Mouse (Mus musculus) adrenal gland, postnatal 10 days (tissue): ENCODE results near the gene Slc12a7. TPM values are rescaled to one million over a fixed set of nuclear protein-coding genes. Genes with fewer than 3 reads are reported as not detected.
"Not testable (repeated sequence)": the region's sequence is repeated elsewhere in the genome, so short reads cannot be mapped to it uniquely, and the experiment has no call there.

Experiments
- DNase-seq: peaks from one replicate; pipeline ENCODE4 v3.0.0; 2021; ENCODE audit warnings: mixed read lengths
- total RNA-seq, 2 experiments: library from RNA; stranded (reverse); gene quantifications; 2 replicates each; pipeline ENCODE4 v1.2.3; 2021

The Slc12a7 gene
- total RNA-seq, 2 experiments from 2014 or later, result 33.1 to 43.1 TPM

DNA sequence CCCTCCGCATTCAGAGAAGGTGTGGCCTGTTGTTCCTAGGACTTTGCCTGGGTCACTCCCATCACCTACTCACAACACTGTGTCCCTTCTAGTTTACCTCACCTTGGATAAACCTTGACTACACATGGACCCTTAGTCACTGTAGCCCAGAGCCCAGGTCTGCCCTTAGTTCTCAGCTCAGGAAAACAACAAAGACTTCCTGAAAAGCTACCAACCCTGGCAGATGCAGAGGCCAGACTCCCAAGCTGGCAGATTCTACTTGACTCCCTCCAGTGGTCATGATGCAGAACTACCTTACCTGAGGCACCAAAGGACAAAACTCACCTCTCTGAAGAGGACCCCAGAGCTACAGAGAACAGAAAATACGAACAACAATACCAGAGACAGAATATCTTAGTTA lies 18.9 kb upstream of the Slc12a7 start:
- no peak for DNase-seq

DNA sequence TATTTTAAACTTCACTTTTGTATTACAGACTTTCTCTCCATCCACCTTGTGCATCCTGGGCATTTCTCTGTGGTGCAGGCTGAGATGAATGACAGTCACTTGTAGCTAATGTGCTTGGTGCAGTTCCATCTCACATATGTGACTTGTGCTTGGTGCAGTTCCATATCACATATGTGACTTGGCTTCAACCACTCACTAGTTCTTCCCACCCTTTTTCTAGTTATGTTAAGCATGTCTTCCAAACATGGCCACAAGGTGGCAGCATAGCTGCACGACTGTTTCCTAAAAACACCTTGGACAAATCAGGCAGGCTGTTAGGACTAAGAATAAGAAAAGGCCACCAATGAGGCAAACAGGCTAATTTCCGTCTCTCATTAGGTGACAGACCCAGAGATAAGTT lies 14.7 kb upstream of the Slc12a7 start:
- DNase-seq, result peak; percentile 89

DNA sequence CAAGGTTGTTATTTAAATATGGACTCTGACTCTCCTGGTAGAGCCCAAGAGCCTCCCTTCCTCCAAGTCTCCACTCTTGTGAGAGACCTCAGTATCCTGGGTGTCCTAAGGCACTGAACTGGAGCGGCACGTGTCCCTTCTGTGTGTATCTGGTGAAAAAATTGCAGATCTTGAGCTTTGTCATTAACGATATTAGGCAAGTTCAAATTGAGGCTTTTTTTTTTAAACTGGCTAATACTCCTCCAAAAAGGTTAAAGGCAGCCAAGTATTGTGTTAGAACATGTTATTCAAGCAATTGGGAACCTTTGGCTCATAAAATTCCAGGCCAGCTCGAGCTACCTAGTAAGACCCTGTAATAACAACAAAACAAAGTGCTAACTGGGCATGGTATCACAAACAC lies 12.7 kb upstream of the Slc12a7 start:
- no peak for DNase-seq

- DNase-seq, result peak; percentile 62
Measured at GRCm38 (mm10) chr13:73723081-73723668, 9.7 kb upstream of the Slc12a7 start.

- DNase-seq, result no peak
Measured at GRCm38 (mm10) chr13:73725315-73725714, 7.6 kb upstream of the Slc12a7 start.

DNA sequence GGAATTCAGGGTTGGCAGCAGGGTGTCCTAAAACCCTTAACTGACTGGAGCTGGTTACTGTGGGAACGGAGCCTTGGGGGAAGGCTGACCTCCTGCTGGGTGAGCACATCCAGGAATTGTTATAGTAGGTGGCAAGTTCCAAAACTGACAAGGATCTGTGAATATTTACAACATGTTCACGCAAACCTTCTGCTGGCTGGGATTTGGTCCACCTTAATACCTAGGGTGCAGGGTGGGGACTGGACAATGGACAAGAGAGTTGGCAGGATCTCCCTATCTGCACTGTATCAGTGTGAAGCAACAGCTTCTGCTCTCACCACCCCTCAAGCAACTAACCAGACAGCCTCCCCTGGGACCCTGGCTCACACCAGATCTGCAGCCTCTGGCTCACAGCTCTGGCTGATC lies 5.3 kb upstream of the Slc12a7 start:
- DNase-seq, result peak; percentile 52

DNA sequence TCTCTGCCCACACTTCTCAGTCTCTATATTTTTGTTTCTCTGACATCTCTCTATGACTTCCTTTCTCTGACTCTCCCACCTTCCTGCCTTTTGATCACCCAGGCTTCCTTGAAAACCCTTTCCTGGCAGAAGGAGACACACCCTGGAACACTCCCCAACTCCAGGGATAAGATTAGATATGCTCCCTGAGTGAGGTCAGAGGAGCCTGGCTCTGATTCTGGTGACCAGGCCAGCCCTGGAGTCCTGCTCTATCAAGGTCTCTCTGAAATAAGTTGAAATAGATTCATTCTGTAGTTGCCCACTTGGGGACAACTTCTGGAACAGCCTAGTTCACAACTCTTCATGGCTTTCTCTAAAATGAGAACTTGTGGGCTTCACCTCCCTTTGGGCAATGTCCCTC lies 4.3 kb upstream of the Slc12a7 start:
- DNase-seq, result no peak

GRCm38 (mm10) chr13:73730913-73731312 lies 2.0 kb upstream of the Slc12a7 start:
- no peak for DNase-seq

DNA sequence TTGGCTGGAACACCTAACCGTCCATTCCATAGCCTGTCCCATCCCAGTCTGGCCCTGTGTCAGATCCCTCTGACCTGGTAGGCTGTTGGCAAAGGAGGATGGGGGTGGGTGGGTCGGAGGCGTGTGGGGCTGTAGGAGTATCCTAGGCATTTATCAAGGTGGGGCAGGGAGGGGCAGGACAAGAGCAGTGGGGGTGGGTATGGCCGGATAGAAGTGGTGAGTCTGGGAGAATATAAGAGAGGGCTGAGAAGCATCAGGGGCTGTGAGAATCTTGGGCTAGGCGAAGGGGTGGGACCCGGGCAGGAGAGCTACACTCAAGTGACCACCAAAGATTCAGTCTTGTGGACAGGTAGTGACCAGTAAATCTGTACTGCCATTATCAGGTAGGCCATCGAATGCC lies 659 bp upstream of the Slc12a7 start:
- DNase-seq, result no peak

DNA sequence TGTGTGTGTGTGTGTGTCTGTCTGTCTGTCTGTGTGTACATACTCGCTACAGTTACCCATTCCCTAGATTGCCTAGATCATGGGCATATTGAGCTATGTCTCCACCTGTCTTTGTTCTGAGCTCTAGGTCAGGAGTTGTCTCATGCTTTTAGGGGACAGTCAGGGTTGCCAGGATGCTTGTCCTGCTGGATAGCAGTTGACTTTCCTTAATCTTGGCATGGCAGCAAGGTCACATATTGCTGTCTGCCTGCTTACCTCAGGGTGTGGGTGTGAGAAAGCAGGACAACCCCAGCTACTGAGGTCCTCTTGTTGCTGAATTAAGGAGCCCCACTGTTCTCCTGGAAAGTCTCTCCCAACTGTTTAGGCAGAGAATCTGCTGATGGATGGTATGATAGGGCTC lies 1.5 kb downstream of the Slc12a7 start:
- no peak for DNase-seq

DNA sequence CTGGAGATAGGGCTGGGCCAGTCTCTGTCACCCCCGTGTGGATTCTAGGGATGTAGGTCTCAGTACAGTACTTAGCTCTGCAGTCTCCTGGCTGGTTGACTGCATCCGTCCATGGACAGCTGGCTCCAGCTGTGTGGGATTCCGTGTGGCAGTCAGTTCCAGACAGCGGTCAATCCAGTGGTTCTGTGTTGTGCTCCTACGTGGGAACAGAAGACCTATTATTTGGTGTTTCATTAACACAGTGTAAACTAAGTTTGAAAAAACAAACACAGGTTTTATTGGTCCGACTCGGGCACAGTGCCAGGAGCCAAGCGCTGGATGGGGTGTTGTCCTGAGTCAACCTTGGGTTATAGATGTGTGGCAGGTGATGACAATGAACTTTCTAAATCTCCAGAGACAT lies 2.4 kb downstream of the Slc12a7 start:
- no peak for DNase-seq

DNA sequence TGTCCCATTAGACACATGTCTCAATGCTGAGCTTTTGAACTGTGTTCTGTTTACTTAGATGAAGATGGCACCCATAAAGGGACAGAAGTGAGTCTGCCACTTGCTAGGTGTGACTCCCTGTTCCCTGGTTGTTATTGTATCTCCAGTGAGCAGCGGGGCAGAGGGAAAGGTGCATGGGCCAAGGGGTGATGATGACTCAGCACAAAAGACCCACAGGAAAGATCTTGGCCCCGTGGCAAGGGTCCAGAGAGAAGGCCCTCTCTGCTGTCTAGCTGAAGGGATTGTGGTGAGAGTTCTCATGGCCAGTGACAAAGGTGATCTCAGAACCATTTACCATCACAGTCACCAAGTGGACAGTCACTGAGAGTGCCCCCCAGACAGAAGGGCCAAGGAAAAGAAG lies 3.0 kb downstream of the Slc12a7 start:
- DNase-seq, result no peak

- no peak for DNase-seq
Measured at GRCm38 (mm10) chr13:73736943-73737342, 4.0 kb downstream of the Slc12a7 start.

DNA sequence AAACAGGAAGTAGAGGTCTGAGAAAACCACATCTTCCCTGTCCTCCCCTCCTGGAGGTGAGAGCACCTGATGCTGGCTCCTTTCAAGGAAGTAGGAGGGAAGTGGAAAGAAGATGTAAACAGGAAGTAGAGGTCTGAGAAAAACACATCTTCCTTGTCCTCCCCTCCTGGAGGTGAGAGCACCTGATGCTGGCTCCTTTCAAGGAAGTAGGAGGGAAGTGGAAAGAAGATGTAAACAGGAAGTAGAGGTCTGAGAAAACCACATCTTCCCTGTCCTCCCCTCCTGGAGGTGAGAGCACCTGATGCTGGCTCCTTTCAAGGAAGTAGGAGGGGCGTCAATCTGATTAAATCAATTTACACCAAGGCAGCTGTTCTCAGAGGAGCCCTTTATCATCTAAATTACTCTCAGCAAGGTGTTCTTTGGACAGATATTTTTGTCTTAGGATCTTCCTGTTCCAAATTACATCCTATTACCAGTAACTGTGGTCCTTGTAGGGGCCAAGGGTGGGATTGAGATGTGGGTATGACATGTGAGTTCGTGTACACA lies 7.6 kb downstream of the Slc12a7 start:
- not testable (repeated sequence) for DNase-seq

- no peak for DNase-seq
Measured at GRCm38 (mm10) chr13:73742944-73743343, 10.1 kb downstream of the Slc12a7 start.

GRCm38 (mm10) chr13:73743662-73744061 lies 10.8 kb downstream of the Slc12a7 start:
- no peak for DNase-seq

- no peak for DNase-seq
Measured at GRCm38 (mm10) chr13:73748663-73749440, 16.0 kb downstream of the Slc12a7 start.

DNA sequence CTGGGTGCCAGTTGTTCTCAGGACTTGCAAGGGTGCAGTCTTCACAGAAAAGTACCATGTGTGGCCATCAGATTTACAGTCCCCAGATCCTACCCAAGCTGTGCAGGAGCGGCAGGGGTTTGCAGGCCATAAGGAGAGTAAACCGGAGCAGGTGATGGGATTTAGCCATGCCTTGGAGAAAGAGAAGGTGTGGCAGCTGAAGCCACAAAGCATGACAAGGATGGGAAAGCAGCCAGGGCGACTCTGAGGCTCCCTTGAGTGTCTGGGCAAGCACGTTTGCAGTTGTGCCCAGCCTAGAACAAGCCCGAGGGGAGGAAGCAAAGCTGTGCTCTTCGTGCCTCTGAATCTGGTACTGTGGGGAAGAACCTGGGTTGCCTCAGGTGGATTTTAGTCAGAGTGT lies 17.5 kb downstream of the Slc12a7 start:
- DNase-seq, result peak; percentile 55

- DNase-seq, result no peak
Measured at GRCm38 (mm10) chr13:73751284-73751683, 18.4 kb downstream of the Slc12a7 start.

DNA sequence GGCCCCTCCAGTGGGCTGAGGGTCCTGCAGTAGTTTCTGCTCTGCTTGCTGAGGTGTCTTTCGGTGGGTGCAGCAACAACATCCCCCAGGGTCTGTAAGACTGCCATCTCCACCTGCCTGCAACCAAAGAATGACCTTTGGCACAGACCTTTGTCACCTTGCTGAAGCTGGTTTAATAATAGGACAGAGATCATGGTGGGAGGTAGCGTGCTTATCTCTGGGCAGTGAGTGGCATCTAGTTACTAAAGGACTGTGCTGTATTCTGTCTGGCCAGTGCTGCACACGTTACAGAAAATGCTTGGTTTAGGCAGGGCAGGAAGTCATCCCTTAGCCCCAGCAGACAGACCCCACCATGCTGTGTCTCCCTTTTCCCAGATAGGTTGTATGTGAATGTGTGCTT lies 22.9 kb downstream of the Slc12a7 start:
- DNase-seq, result no peak

DNA sequence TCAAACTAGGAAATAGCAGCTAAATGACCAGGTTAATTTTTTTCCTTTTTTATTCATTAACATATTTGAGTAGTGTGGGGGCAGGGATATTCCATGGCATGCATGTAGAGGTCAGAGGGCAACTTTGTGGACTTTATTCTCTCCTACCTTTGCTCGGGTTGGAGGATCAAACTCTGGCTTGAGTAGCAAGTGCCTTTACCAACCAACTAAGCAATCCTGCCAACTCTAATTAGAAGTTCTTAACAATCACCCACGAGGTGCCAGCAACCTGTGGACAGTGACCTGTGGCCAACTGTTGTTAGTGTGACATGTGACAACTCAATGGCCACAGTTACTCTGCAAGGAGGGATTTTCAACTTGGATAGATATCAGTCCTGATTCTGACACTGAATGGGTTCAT lies 24.0 kb downstream of the Slc12a7 start:
- DNase-seq, result no peak

- no peak for DNase-seq
Measured at GRCm38 (mm10) chr13:73757362-73757761, 24.5 kb downstream of the Slc12a7 start.

DNA sequence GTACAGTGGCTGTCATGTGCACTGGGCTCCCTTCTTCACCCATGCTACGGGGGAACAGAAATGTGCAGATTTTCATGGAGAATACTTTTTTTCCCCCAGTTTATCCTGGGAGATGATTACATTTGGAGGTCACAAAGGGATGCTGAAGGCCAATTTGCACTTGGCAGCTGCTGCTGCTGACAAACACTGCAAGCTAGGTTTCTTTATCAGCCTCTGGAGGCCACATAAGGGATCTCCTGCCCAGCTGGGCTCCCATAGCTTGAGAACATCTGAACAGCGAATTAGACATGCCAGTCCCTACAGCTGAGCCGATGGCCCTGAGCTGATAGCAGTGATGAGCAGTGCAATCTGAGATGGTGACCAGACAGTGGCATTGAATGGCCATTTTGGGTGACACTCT lies 26.7 kb downstream of the Slc12a7 start:
- DNase-seq, result no peak

DNA sequence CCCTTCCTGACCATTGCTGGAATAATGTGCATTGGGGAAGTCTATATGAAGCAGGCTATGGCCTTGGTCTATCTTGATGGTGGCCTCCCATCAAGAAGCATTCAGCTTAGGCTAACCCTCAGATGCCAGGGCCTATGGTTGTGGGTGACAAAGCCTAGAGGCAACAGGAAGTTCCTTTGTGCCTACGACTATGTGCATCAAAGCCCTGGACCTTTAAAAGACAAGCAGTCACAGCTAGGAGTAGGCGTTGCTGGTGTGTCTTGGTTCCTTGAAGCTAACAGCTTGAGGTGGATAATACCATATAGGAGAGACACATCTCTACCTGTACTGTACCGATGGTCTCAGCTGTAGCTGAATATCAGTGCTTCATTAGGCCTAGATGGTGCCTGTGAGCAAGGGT lies 27.2 kb downstream of the Slc12a7 start:
- no peak for DNase-seq
